Mouse (Mus musculus) heart, adult 2 months (tissue): ENCODE measurements around the gene Gm7168. TPM values are rescaled to one million over a fixed set of nuclear protein-coding genes. Genes with fewer than 3 reads are reported as not detected.
"Not testable (repeated sequence)": the region's sequence is repeated elsewhere in the genome, so short reads cannot be mapped to it uniquely, and the experiment has no call there.

Experiments
- DNase-seq, 2 experiments: peaks; one replicate each; pipeline ENCODE4 v3.0.0; 2021
- H3K27ac ChIP-seq: fragments of 200-600 bp; 2 replicates; pipeline ENCODE4 v1.8.1; 2022
- H3K27me3 ChIP-seq: fragments of 200-500 bp; 2 replicates; pipeline ENCODE4 v1.6.1; 2012; ENCODE audit warnings: mild to moderate bottlenecking, low read length, inconsistent platforms, mixed read lengths; ENCODE audit not compliant: control insufficient read depth, insufficient read depth
- H3K36me3 ChIP-seq: fragments of 200-500 bp; 2 replicates; pipeline ENCODE4 v1.6.1; 2012; ENCODE audit warnings: low read length, inconsistent platforms; ENCODE audit not compliant: control insufficient read depth, insufficient read depth
- H3K4me1 ChIP-seq: fragments of 200-500 bp; 2 replicates; pipeline ENCODE4 v1.6.1; 2011; ENCODE audit warnings: low read length; ENCODE audit not compliant: control insufficient read depth, insufficient read depth
- H3K4me3 ChIP-seq: fragments of 200-600 bp; 2 replicates; pipeline ENCODE4 v1.8.1; 2022
- H3K79me2 ChIP-seq: fragments of 200-500 bp; replicated peaks from 2 replicates; pipeline ENCODE4 v1.6.1; 2012; ENCODE audit warnings: mild to moderate bottlenecking, inconsistent platforms, low read length, moderate library complexity, mixed read lengths; ENCODE audit not compliant: control insufficient read depth, insufficient read depth
- H3K9ac ChIP-seq: fragments of 200-500 bp; 2 replicates; pipeline ENCODE4 v1.6.1; 2012; ENCODE audit warnings: low read depth, mild to moderate bottlenecking, control low read depth, inconsistent platforms, low read length, mixed read lengths
- CTCF ChIP-seq: fragments of 200-600 bp; IDR thresholded peaks from 2 replicates; pipeline ENCODE4 v1.8.1; 2022; ENCODE audit warnings: antibody characterized with exemption, mild to moderate bottlenecking, moderate library complexity
- EP300 ChIP-seq: fragments of 200-500 bp; IDR thresholded peaks from 2 replicates; pipeline ENCODE4 v1.6.1; 2011; ENCODE audit warnings: low read depth, low read length, control low read depth; ENCODE audit not compliant: insufficient read depth
- POLR2A ChIP-seq: fragments of 200-500 bp; IDR thresholded peaks from 2 replicates; pipeline ENCODE4 v1.6.1; 2011; ENCODE audit warnings: mild to moderate bottlenecking, low read depth, low read length, control low read depth; ENCODE audit not compliant: insufficient read depth
- WGBS: fragments of 180-500 bp; shearing (Covaris S2); methylation state at CpG from one replicate; pipeline ENCODE4 v1.1.7; 2018; 5-methylcytosine and 5-hydroxymethylcytosine counted together
- intact Hi-C: fragments of 180-260 bp; cut with DNase I; formaldehyde crosslinking; loops from one replicate; pipeline ENCODE4 v1.15.1; 2025
- long read RNA-seq: library from polyadenylated mRNA; stranded (forward); transcript quantifications from one replicate; pipeline ENCODE4 v2.0.0, GENCODE M21; 2021
- polyA plus RNA-seq: library from polyadenylated mRNA; depleted of rRNA; stranded (reverse); fragments of >200 nt; gene quantifications from 2 replicates; pipeline ENCODE4 v1.2.3, GENCODE M21; 2012; rRNA removed
- total RNA-seq, 2 experiments: library from RNA; stranded (reverse); gene quantifications; 2 replicates each; pipeline ENCODE4 v1.2.3; 2021

The Gm7168 gene
- under 1 TPM in 1 of 2 experiments, not detected in 1; 0.21 TPM for total RNA-seq
- polyA plus RNA-seq: 0.12 TPM in 1 of 2 replicates, not detected in the other
- long read RNA-seq: 0 reads

DNA sequence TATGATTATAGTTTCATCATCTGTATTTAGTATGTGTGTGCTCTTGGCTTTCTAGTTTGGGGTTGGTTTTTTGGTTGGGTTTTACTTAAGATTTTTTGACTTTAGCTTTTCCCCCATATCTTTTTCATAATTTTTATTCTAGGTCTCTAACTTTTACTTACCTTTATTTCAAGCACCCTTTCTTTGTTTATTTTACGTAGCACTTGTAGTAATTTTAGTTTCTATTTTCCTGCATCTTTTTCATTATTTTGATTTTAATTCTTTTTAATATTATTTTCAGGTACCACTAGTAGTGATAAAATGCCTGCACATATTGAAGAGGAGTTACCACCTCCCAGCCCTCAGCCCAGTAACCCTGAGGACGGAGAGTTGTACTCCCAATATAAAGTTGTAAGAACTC is at the start of gene Gm7168:
Gene Gm7168, plus strand, starts transcription at position 301 of the 400 bp plus-strand sequence.
- H3K4me1 ChIP-seq, H3K36me3 ChIP-seq, intact Hi-C loops, H3K79me2 ChIP-seq, H3K4me3 ChIP-seq, DNase-seq, H3K27ac ChIP-seq, H3K9ac ChIP-seq, H3K27me3 ChIP-seq: not testable (repeated sequence)
- 74% methylated on average over 1 of the region's 2 CpGs for WGBS

DNA sequence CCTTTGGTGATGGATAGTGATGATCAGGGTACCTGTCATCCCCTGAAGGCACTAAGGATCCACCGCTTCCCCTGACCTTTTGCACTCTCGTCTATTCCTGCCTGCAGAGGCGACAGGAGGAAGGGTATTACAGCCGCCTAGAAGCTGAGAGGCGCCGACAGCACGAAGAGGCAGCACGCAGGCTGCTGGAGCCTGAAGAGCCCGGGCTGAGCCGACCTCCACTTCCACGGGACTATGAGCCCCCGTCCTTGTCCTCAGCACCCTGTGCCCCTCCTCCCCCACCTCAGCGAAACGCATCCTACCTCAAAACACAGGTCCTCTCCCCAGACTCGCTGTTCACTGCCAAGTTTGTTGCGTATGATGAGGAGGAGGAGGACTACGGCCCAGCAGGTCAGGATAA is 49.3 kb upstream of the Gm7168 start:
- Histone ChIP-seq H3K4me1 (peaks cover 5% of the 10 kb centered on the region), H3K27ac (peak overlapping the region; percentile 11; the same call in 1 of the 2 replicates), H3K27me3 (no peaks in the 10 kb centered on the region), H3K9ac (no peak overlapping the region), H3K79me2 (no peaks in the 10 kb centered on the region; the same call in 1 of the 2 replicates), H3K36me3 (peaks cover 56% of the 10 kb centered on the region), H3K4me3 (no peak overlapping the region)
- TF ChIP-seq POLR2A: no peak
- TF ChIP-seq CTCF: no peak
- TF ChIP-seq EP300: no peak
- WGBS: 79% methylated on average over 17 of the region's 17 CpGs
- intact Hi-C loops: loop anchor here (2.0 kb wide), 1 partner anchor 14 kb away; no protein-coding TSS in a partner anchor
- no peak for DNase-seq

DNA sequence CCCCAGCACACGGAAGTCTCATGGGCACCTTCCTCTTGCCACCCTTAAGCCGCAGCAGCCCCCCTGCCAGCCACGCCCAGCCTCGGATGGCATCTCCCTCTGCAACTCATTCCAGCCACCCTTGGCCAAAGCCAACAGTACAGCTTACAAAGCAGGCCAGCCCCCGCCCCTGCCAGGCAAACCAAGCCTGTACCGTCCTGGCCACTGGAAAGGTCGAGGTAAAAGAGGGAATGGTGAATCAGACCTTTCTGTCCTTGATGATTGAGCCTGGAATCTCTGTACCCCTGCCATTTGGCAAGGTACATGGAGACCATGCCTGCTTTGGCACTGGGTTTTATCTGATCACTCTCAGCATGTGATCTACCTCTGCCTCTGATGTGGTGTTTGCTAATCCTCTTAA is 48.9 kb upstream of the Gm7168 start:
- no peak for TF ChIP-seq POLR2A
- no peak for TF ChIP-seq CTCF
- no peak for TF ChIP-seq EP300
- H3K79me2 ChIP-seq: no peaks in the 10 kb centered on the region; the same call in 1 of the 2 replicates
- no peak for DNase-seq
- peaks cover 5% of the 10 kb centered on the region for H3K4me1 ChIP-seq
- peaks cover 59% of the 10 kb centered on the region for H3K36me3 ChIP-seq
- peak overlapping the region; percentile 13 for H3K27ac ChIP-seq
- 76% methylated on average over 7 of the region's 7 CpGs for WGBS
- no peak overlapping the region for H3K4me3 ChIP-seq
- intact Hi-C loops: loop anchor here (2.0 kb wide), 1 partner anchor 14 kb away; no protein-coding TSS in a partner anchor
- H3K27me3 ChIP-seq: no peaks in the 10 kb centered on the region
- H3K9ac ChIP-seq: no peak overlapping the region

DNA sequence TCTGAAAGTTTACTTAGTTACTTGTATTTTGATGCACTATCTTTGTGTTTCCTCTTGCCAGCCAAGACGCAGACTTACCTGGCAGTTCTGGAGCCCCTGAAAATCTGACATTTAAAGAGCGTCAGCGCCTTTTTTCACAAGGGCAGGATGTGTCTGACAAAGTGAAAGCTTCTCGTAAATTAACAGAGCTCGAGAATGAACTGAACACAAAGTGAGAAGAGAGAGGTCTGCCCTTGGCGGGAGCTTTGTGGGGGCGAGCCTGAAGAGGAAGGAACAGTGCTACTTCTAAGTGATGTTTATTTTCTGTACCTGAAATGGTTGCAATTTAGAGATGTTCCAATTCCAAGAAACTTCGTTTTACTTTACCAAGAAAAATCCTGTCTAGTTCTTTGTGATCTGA is 44.4 kb upstream of the Gm7168 start:
- H3K9ac ChIP-seq: no peak overlapping the region
- no peaks in the 10 kb centered on the region for H3K27me3 ChIP-seq
- no peak overlapping the region for H3K4me3 ChIP-seq
- TF ChIP-seq POLR2A (no peak), CTCF (no peak), EP300 (no peak)
- DNase-seq: no peak
- peaks cover 40% of the 10 kb centered on the region for H3K36me3 ChIP-seq
- H3K27ac ChIP-seq: no peak overlapping the region; the same call in 1 of the 2 replicates
- H3K79me2 ChIP-seq: no peaks in the 10 kb centered on the region
- intact Hi-C loops: no loop called here
- 69% methylated on average over 8 of the region's 8 CpGs for WGBS
- H3K4me1 ChIP-seq: peaks cover 5% of the 10 kb centered on the region

DNA sequence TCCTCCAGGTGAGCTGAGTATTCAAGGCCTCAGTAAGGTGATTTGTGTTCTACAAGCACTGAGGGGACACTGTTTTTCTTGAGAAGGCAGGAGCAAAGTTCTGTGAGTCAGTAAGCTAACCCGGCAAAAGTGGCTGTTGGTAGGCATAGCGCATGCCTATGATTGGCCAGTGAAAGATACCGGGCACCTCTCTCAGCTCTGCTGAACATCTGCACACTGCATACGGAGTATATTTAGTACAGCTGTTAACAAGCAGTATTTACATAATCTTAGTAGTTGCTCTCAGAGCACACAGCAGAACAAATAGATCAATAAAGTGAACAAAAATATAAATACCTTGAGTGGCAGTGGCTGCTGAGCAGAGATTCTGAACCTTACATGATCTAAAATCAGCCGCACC is 41.1 kb upstream of the Gm7168 start:
- H3K9ac ChIP-seq: no peak overlapping the region
- DNase-seq: no peak
- 79% methylated on average over 5 of the region's 5 CpGs for WGBS
- H3K4me3 ChIP-seq: no peak overlapping the region
- TF ChIP-seq POLR2A: no peak
- TF ChIP-seq EP300: no peak
- no peak for TF ChIP-seq CTCF
- peaks cover 20% of the 10 kb centered on the region for H3K36me3 ChIP-seq
- H3K27me3 ChIP-seq: no peaks in the 10 kb centered on the region
- no peaks in the 10 kb centered on the region for H3K79me2 ChIP-seq
- H3K27ac ChIP-seq: no peak overlapping the region
- H3K4me1 ChIP-seq: peaks cover 3% of the 10 kb centered on the region
- intact Hi-C loops: no loop called here

DNA sequence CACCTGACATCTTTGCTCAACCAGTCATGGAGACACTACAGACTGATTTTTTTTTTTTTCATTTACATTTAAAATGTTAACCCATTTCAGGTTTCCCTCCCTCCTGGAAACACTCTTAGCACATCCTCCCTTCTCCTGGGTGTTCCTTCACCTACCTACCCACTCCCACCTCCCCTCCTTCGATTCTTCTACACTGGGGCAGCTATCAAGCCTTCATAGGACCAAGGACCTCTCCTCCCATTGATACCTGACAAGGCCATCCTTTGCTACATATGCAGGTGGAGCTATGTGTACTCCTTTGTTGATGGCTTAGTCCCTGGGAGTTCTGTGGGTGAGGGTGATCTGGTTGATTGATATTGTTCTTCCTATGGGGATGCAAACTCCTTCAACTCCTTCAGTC is 40.5 kb upstream of the Gm7168 start:
- H3K27ac ChIP-seq: no peak overlapping the region
- peaks cover 20% of the 10 kb centered on the region for H3K36me3 ChIP-seq
- no peak for TF ChIP-seq POLR2A
- no peak for TF ChIP-seq CTCF
- H3K79me2 ChIP-seq: no peaks in the 10 kb centered on the region
- DNase-seq: no peak
- H3K4me1 ChIP-seq: peaks cover 9% of the 10 kb centered on the region
- no peak overlapping the region for H3K9ac ChIP-seq
- WGBS: 93% methylated on average over 1 of the region's 1 CpGs
- H3K27me3 ChIP-seq: no peaks in the 10 kb centered on the region
- no peak overlapping the region for H3K4me3 ChIP-seq
- intact Hi-C loops: no loop called here

DNA sequence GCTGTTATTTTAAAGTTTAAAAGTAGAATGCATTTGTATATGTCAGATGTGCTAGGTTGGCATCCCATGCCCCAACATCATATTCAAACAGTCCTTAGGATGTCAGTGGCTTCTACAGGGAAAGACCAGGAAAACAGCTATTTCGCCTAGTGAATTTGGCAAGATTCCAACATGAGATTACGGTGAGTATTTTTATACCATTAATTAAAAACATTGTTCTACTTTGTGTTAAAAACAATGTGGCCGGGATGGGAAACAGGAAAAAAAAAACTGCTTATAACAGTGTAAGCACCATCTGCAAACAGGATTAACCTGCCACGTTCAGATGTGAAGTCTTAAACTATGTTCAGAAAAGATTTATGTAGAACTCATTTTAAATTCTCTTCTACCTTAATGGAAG is 34.2 kb upstream of the Gm7168 start:
- Histone ChIP-seq H3K27ac (peak overlapping the region; percentile 81), H3K4me1 (peaks cover 25% of the 10 kb centered on the region), H3K4me3 (no peak overlapping the region), H3K9ac (no peak overlapping the region), H3K27me3 (no peaks in the 10 kb centered on the region), H3K79me2 (no peaks in the 10 kb centered on the region), H3K36me3 (peaks cover 3% of the 10 kb centered on the region)
- no peak for DNase-seq
- TF ChIP-seq POLR2A (no peak), CTCF (no peak), EP300 (no peak)
- WGBS: 35% methylated on average over 4 of the region's 4 CpGs
- intact Hi-C loops: loop anchor here (1.0 to 2.0 kb wide), 3 partner anchors 15 to 40 kb away; no protein-coding TSS in a partner anchor
